In genomic region chr14:99894708-99895383, GRCm38 (mm10) we compare ENCODE assay signal across 9 mouse cellular contexts.
DNase-seq lines count a peak whose midpoint lies in the region; ATAC-seq lines count a peak whose summit lies in the region.
"Had no signal": no experiment of that assay in that cellular context is flagged by ENCODE, and none has a peak within 500 bp of the region (broad histone marks: within the 10 kb centered on the region; RNA-seq: fewer than 3 reads in every experiment).

No protein-coding gene starts in this region.

- H3K9ac ChIP-seq in kidney, embryonic 14.5 days (ENCODE audit: low read depth, low read length) = no peak overlapping the region
- H3K9ac ChIP-seq in limb, embryonic 13.5 days = no peak overlapping the region

- H3K27ac ChIP-seq in kidney, embryonic 14.5 days (ENCODE audit: low read depth, low read length) = no peak overlapping the region
- no peak overlapping the region for H3K27ac ChIP-seq in limb, embryonic 13.5 days

- H3K9me3 ChIP-seq in kidney, embryonic 14.5 days (ENCODE audit: control insufficient read depth, low read length) = no peaks in the 10 kb centered on the region
- no peaks in the 10 kb centered on the region for H3K9me3 ChIP-seq in limb, embryonic 13.5 days

- WGBS in kidney, embryonic 14.5 days = 19% methylated on average over 7 of the region's 7 CpGs
- WGBS in limb, embryonic 13.5 days = 17% methylated on average over 7 of the region's 7 CpGs

- peak; percentile 27 for DNase-seq in CD4-positive helper T cell, adult 2 months (ENCODE audit: low read depth, low spot score)
- DNase-seq in adrenal gland, adult 8-10 months = peak; percentile 21
- peak; percentile 63 for DNase-seq in embryo, embryonic 11.5 days (ENCODE audit: low read depth, low spot score)
- DNase-seq in naive thymus-derived CD4-positive, alpha-beta T cell, adult 2 months (ENCODE audit: low read depth) = peak; percentile 49
- peak; percentile 63 for DNase-seq in telencephalon, adult 2 months (ENCODE audit: low read depth, low spot score)

- no peaks in the 10 kb centered on the region for H3K36me3 ChIP-seq in kidney, embryonic 14.5 days (ENCODE audit: control insufficient read depth, insufficient read depth, low read length)
- peaks cover 19% of the 10 kb centered on the region for H3K36me3 ChIP-seq in limb, embryonic 13.5 days

- H3K4me2 ChIP-seq in kidney, embryonic 14.5 days (replicated peaks; ENCODE audit: low read depth, low read length) = no peak overlapping the region
- no peak overlapping the region for H3K4me2 ChIP-seq in limb, embryonic 13.5 days (replicated peaks)

- H3K4me1 ChIP-seq in kidney, embryonic 14.5 days (ENCODE audit: control insufficient read depth, insufficient read depth, low read length) = no peaks in the 10 kb centered on the region
- 0 out of 2 replicates have a peak, but pooled peaks cover 7% of the 10 kb centered on the region for H3K4me1 ChIP-seq in limb, embryonic 13.5 days

- ATAC-seq in granulocyte monocyte progenitor cell, adult 5-6 weeks (replicated peaks; ENCODE audit: poor library complexity, severe bottlenecking) = peak; percentile 97
- ATAC-seq in kidney, embryonic 14.5 days (ENCODE audit: low FRiP score, low TSS enrichment) = peak; percentile 64; the same call in 1 of the 2 replicates
- peak; percentile 68 for ATAC-seq in limb, embryonic 13.5 days (ENCODE audit: low FRiP score, low read depth)

- H3K27me3 ChIP-seq in kidney, embryonic 14.5 days (ENCODE audit: control insufficient read depth, insufficient read depth, low read length) = no peaks in the 10 kb centered on the region
- H3K27me3 ChIP-seq in limb, embryonic 13.5 days = no peaks in the 10 kb centered on the region

- H3K4me3 ChIP-seq in kidney, embryonic 14.5 days (ENCODE audit: low read length) = no peak overlapping the region
- H3K4me3 ChIP-seq in limb, embryonic 13.5 days = no peak overlapping the region
- H3K4me3 ChIP-seq: erythroblast, embryonic 14.5 days had no signal
